ENCODE assay signal across 8 mouse cellular contexts in the genomic region with DNA sequence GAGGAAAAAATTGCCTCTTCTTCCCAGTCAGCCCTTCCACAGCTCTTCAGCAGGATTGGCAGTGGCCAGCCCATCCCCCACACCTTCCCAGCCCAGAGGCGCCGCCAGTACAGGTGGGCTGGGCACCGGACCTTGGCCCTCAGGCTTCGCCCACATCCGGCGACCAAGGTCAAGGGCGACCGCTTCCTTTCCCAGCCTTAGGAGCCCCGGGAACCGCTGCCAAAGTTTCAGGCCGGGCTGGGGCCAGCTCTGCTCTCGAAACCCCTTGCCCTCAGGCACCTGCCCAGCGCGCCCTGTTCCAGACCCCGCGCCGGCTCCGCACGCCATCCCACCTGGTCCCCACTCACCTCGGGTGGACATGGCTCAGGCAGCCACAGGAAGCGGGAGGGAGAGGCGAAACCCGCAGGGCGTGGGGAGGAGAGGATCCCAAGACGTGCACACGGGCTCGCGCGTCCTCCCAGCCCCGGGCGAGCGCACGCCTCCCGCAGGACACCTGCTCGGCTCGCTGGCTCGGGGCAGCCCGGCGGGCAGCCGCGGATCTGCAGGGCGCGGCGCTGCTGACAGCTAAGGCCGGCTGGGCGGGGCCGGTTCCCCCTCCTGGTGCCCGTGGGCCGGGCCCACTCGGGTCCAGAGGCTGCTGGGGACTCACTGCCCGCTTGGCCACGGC. TPM values are rescaled to one million over a fixed set of nuclear protein-coding genes. Genes with fewer than 3 reads are reported as not detected.
DNase-seq lines count a peak whose midpoint lies in the region; ATAC-seq and TF ChIP-seq lines count a peak whose summit lies in the region.

A gene (minus strand): TSS at position 574 of the 667 bp plus-strand sequence.

- H3K4me3 ChIP-seq in left cerebral cortex, adult 2 months: peak within 1 kb of the TSS; percentile 72

- peak; percentile 60 for ATAC-seq in common myeloid progenitor, adult 5-6 weeks (replicated peaks; ENCODE audit: low read depth, poor library complexity, severe bottlenecking)
- ATAC-seq in inflammation-experienced regulatory T-cells, adult 6 months: no peak

- TF ChIP-seq CTCF in left cerebral cortex, adult 2 months (IDR thresholded peaks at IDR 0.05): peak; percentile 43

- H3K27ac ChIP-seq in left cerebral cortex, adult 2 months: peak within 1 kb of the TSS; percentile 96

- intact Hi-C loops in left cerebral cortex, adult 2 months (cut with DNase I): loop anchor here (1.0 to 2.0 kb wide), 2 partner anchors 42 to 75 kb away; no protein-coding TSS in a partner anchor

- peak; percentile 30 for DNase-seq in embryo, embryonic 10 days (ENCODE audit: low spot score)
- no peak for DNase-seq in embryo, embryonic 9.5 days (ENCODE audit: extremely low spot score)
- no peak for DNase-seq in gonadal fat pad, adult 2 months (ENCODE audit: low read depth)
- peak; percentile 55 to 64 for DNase-seq in left cerebral cortex, adult 2 months (ENCODE audit: extremely low spot score in 1 of 2, low spot score in 2 of 2)
- peak; percentile 73 for DNase-seq in lung, postnatal 25 days (ENCODE audit: low spot score)
- DNase-seq in retina, postnatal 1 day: peak; percentile 69

RNA-seq across cellular contexts. Expression of the gene that starts here (rescaled TPM):
- 11.7 and 20.1 TPM in 2 replicates for total RNA-seq in common myeloid progenitor, adult 5-6 weeks (2017)
- polyA plus RNA-seq in gonadal fat pad, adult 2 months (2012; rRNA removed): 57.5 and 72.5 TPM in 2 replicates
- polyA plus RNA-seq in inflammation-experienced regulatory T-cells, adult 6 months (2017; shearing (Covaris generic)): 100 to 1,000 TPM; 240 to 284 (median 264) TPM
- 100 to 1,000 TPM; 118 to 124 TPM for total RNA-seq in left cerebral cortex, adult 2 months (2021)

Comparison
In these comparisons a context has a peak if more than half of its experiments do, and no peak if none do; other contexts are left out.
1. DNase-seq: peak in embryo, embryonic 10 days (single experiment), left cerebral cortex, adult 2 months (2 of 2), lung, postnatal 25 days (single experiment) and retina, postnatal 1 day (single experiment); none in embryo, embryonic 9.5 days (single experiment) and gonadal fat pad, adult 2 months (single experiment).